Mouse (Mus musculus) liver, embryonic 16.5 days (tissue): ENCODE measurements around the gene Ksr2. TPM values are rescaled to one million over a fixed set of nuclear protein-coding genes. Genes with fewer than 3 reads are reported as not detected.

Experiments used
- ATAC-seq: fragments of 200-750 bp; cut with Nextera tagmentation; 2 replicates; pipeline ENCODE4 v1.8.0; 2017; ENCODE audit warnings: low read depth, mild to moderate bottlenecking, moderate number of reproducible peaks, moderate library complexity
- H3K27ac ChIP-seq: fragments of 300-500 bp; sonication (generic); 2 replicates; pipeline ENCODE4 v1.5.1; 2014; ENCODE audit warnings: mild to moderate bottlenecking, low read length
- H3K27me3 ChIP-seq: fragments of 300-500 bp; sonication (generic); 2 replicates; pipeline ENCODE4 v1.6.1; 2014; ENCODE audit warnings: low read depth, low read length, mixed read lengths; ENCODE audit not compliant: control insufficient read depth, insufficient read depth
- H3K36me3 ChIP-seq: fragments of 300-500 bp; sonication (generic); 2 replicates; pipeline ENCODE4 v1.6.1; 2014; ENCODE audit warnings: mild to moderate bottlenecking; ENCODE audit not compliant: control insufficient read depth, insufficient read depth
- H3K4me1 ChIP-seq: fragments of 300-500 bp; sonication (generic); 2 replicates; pipeline ENCODE4 v1.6.1; 2014; ENCODE audit warnings: low read depth, low read length, mixed read lengths; ENCODE audit not compliant: control insufficient read depth
- H3K4me2 ChIP-seq: fragments of 300-500 bp; sonication (generic); 2 replicates; pipeline ENCODE4 v1.6.1; 2014; ENCODE audit warnings: low read depth, low read length, mixed read lengths
- H3K4me3 ChIP-seq: fragments of 300-500 bp; sonication (generic); 2 replicates; pipeline ENCODE4 v1.5.1; 2014; ENCODE audit warnings: low read depth, mild to moderate bottlenecking, low read length
- H3K9ac ChIP-seq: fragments of 300-500 bp; sonication (generic); 2 replicates; pipeline ENCODE4 v1.6.1; 2014; ENCODE audit warnings: low read depth, low read length
- H3K9me3 ChIP-seq: fragments of 300-500 bp; sonication (generic); replicated peaks from 2 replicates; pipeline ENCODE4 v1.6.1; 2016; ENCODE audit warnings: low read length; ENCODE audit not compliant: control insufficient read depth
- WGBS: fragments of 180-500 bp; shearing (Covaris S2); extraction: QIAGEN DNeasy Blood & Tissue Kit; methylation state at CpG from one replicate; pipeline ENCODE4 v1.1.7; 2014; ENCODE audit not compliant: insufficient replicate concordance; 5-methylcytosine and 5-hydroxymethylcytosine counted together
- polyA plus RNA-seq: library from polyadenylated mRNA; unstranded; fragments of >200 nt; fragmentation: Nextera tagmentation; extraction: Ambion mirVana; gene quantifications from 2 replicates; pipeline ENCODE4 v1.2.1, GENCODE M21; 2015

Ksr2 gene
- 0.05 and 0.06 TPM in 2 replicates for polyA plus RNA-seq

GRCm38 (mm10) chr5:117413507-117414501 lies at the start of gene Ksr2:
TSS of gene Ksr2 (plus strand) at chr5:117414000.
- Histone ChIP-seq H3K9me3 (no peaks in the 10 kb centered on the region), H3K4me2 (peak within 1 kb of the TSS; percentile 66), H3K9ac (no peak within 1 kb of the TSS), H3K4me3 (peak within 1 kb of the TSS; percentile 52), H3K27ac (no peak within 1 kb of the TSS), H3K27me3 (peaks cover 49% of the 10 kb centered on the region), H3K4me1 (no peaks in the 10 kb centered on the region; the same call in 1 of the 2 replicates), H3K36me3 (no peaks in the 10 kb centered on the region)
- ATAC-seq, result peak; percentile 21; the same call in 1 of the 2 replicates
- under 1% methylated on average over 85 of the region's 89 CpGs for WGBS

DNA sequence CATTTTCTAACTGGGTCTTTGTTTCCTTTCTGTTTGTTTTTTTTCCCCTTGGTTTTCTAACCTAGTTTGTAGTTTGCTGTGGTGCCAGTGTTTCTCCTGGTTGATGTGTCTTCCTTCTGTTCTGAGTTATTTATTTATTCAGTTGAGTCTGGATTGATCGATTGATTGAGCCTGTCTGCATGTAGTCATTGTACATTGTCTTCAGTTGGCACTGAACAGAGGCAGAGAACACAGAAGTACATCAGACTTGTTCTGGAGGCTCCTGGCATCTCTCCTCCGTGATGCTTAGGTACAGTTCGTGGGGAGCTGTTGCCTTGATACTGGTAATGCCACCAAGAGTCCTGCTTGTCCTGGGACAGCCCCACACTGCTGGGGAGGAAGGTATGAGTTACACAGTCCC lies 49.0 kb upstream of the Ksr2 start:
- no peak overlapping the region for H3K4me2 ChIP-seq
- no peaks in the 10 kb centered on the region; the same call in 1 of the 2 replicates for H3K36me3 ChIP-seq
- no peak for ATAC-seq
- peak overlapping the region; percentile 76 for H3K27ac ChIP-seq
- peaks cover 29% of the 10 kb centered on the region for H3K4me1 ChIP-seq
- 54% methylated on average over 3 of the region's 3 CpGs for WGBS
- H3K9ac ChIP-seq, result no peak overlapping the region
- H3K4me3 ChIP-seq, result no peak overlapping the region
- no peaks in the 10 kb centered on the region for H3K27me3 ChIP-seq
- H3K9me3 ChIP-seq, result no peaks in the 10 kb centered on the region

- ATAC-seq, result peak; percentile 93
- Histone ChIP-seq H3K36me3 (no peaks in the 10 kb centered on the region; the same call in 1 of the 2 replicates), H3K9ac (no peak overlapping the region)
These were observed 47.8 kb upstream of the Ksr2 start for GRCm38 (mm10) chr5:117365904-117366561.

GRCm38 (mm10) chr5:117367206-117367605 lies 46.6 kb upstream of the Ksr2 start:
- no peak for ATAC-seq
- H3K4me2 ChIP-seq, result no peak overlapping the region
- H3K4me1 ChIP-seq, result peaks cover 14% of the 10 kb centered on the region
- no peaks in the 10 kb centered on the region for H3K27me3 ChIP-seq
- H3K9me3 ChIP-seq, result no peaks in the 10 kb centered on the region
- H3K4me3 ChIP-seq, result no peak overlapping the region
- H3K36me3 ChIP-seq, result peaks cover 9% of the 10 kb centered on the region
- H3K9ac ChIP-seq, result no peak overlapping the region
- peak overlapping the region; percentile 86 for H3K27ac ChIP-seq
- whole genome bisulfite sequencing, result 53% methylated on average over 8 of the region's 8 CpGs

More at GRCm38 (mm10) chr5:117365904-117366561, 47.8 kb upstream of the Ksr2 start:
- peak overlapping the region; percentile 86 for H3K27ac ChIP-seq
- no peaks in the 10 kb centered on the region for H3K27me3 ChIP-seq
- 76% methylated on average over 13 of the region's 13 CpGs for WGBS
- no peak overlapping the region for H3K4me3 ChIP-seq
- H3K4me2 ChIP-seq, result no peak overlapping the region
- H3K9me3 ChIP-seq, result no peaks in the 10 kb centered on the region
- H3K4me1 ChIP-seq, result peaks cover 17% of the 10 kb centered on the region

- H3K36me3 ChIP-seq, result peaks cover 10% of the 10 kb centered on the region
- 72% methylated on average over 10 of the region's 10 CpGs for WGBS
- H3K9ac ChIP-seq, result no peak overlapping the region
- H3K4me1 ChIP-seq, result no peaks in the 10 kb centered on the region; the same call in none of the 2 replicates
- H3K4me2 ChIP-seq, result no peak overlapping the region
- no peak overlapping the region for H3K27ac ChIP-seq
- no peak for ATAC-seq
- no peaks in the 10 kb centered on the region for H3K27me3 ChIP-seq
- no peak overlapping the region for H3K4me3 ChIP-seq
- no peaks in the 10 kb centered on the region for H3K9me3 ChIP-seq
These were observed 43.2 kb upstream of the Ksr2 start for GRCm38 (mm10) chr5:117370592-117370991.

GRCm38 (mm10) chr5:117373418-117373817 lies 40.4 kb upstream of the Ksr2 start:
- H3K9ac ChIP-seq, result no peak overlapping the region
- H3K9me3 ChIP-seq, result no peaks in the 10 kb centered on the region
- no peaks in the 10 kb centered on the region for H3K27me3 ChIP-seq
- 73% methylated on average over 9 of the region's 9 CpGs for WGBS
- no peak overlapping the region for H3K4me2 ChIP-seq
- no peak overlapping the region for H3K4me3 ChIP-seq
- H3K4me1 ChIP-seq, result no peaks in the 10 kb centered on the region; the same call in none of the 2 replicates
- no peak overlapping the region for H3K27ac ChIP-seq
- no peak; the same call in 1 of the 2 replicates for ATAC-seq
- H3K36me3 ChIP-seq, result peaks cover 21% of the 10 kb centered on the region

DNA sequence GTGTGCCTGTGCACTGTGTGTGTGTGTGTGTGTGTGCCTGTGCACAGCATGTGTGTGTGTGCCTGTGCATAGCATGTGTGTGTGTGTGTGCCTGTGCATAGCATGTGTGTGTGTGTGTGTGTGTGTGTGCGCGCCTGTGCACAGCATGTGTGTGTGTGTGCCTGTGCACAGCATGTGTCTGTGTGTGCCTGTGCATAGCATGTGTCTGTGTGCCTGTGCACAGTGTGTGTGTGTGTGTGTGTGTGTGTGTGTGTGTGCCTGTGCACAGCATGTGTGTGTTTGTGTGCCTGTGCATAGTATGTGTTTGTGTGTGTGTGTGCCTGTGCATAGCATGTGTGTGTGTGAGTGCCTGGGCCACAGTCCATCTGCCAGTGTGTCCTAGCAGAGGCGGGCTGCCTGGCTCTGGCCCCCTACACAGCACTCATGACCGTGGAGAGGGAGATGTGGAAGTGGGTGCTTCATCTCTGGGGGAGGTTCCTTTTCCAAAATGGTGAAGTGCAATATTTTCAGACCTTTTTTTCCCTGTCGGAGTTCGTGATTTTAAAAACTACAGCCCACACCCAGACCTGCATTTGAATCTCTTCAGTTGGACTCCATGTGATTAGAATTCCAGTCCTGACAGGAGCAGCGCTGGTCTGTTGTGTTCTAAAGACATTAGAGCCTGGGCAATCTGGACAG lies 39.3 kb upstream of the Ksr2 start:
- H3K36me3 ChIP-seq, result peaks cover 27% of the 10 kb centered on the region
- no peak overlapping the region for H3K4me3 ChIP-seq
- no peaks in the 10 kb centered on the region for H3K27me3 ChIP-seq
- H3K27ac ChIP-seq, result peak overlapping the region; percentile 29
- no peak; the same call in 1 of the 2 replicates for ATAC-seq
- H3K9me3 ChIP-seq, result no peaks in the 10 kb centered on the region
- H3K4me1 ChIP-seq, result no peaks in the 10 kb centered on the region; the same call in none of the 2 replicates
- no peak overlapping the region for H3K9ac ChIP-seq
- 72% methylated on average over 7 of the region's 7 CpGs for WGBS
- no peak overlapping the region for H3K4me2 ChIP-seq

GRCm38 (mm10) chr5:117376331-117376761 lies 37.5 kb upstream of the Ksr2 start:
- peaks cover 32% of the 10 kb centered on the region for H3K36me3 ChIP-seq
- WGBS, result 76% methylated on average over 11 of the region's 11 CpGs

More at GRCm38 (mm10) chr5:117376331-117376761, 37.5 kb upstream of the Ksr2 start:
- Histone ChIP-seq H3K27me3 (no peaks in the 10 kb centered on the region), H3K4me1 (no peaks in the 10 kb centered on the region; the same call in none of the 2 replicates), H3K9ac (no peak overlapping the region), H3K27ac (no peak overlapping the region), H3K9me3 (no peaks in the 10 kb centered on the region), H3K4me2 (no peak overlapping the region), H3K4me3 (no peak overlapping the region)
- no peak for ATAC-seq
